In genomic region chr15:79607757-79608156, GRCm38 (mm10) we compare ENCODE assay signal across 8 mouse cellular contexts. TPM values are rescaled to one million over a fixed set of nuclear protein-coding genes. Genes with fewer than 3 reads are reported as not detected.
A peak's percentile ranks its signal among the peaks of the same experiment; 100 is the strongest.
DNase-seq lines count a peak whose midpoint lies in the region; ATAC-seq lines count a peak whose summit lies in the region.

No protein-coding gene starts in this region.

- no peak for DNase-seq in frontal cortex, postnatal 10 days (ENCODE audit: low spot score in 2 of 2)
- DNase-seq in left cerebral cortex, postnatal 25 days (ENCODE audit: low spot score in 2 of 2) = peak; percentile 32 to 70
- DNase-seq in left cerebral cortex, postnatal 36 days (ENCODE audit: low spot score in 2 of 2) = no peak
- DNase-seq in MN1 (ENCODE audit: low spot score) = peak; percentile 34
- DNase-seq in naive thymus-derived CD4-positive, alpha-beta T cell, adult 2 months (ENCODE audit: low read depth) = peak; percentile 24
- DNase-seq in spleen, postnatal 4 days (ENCODE audit: low spot score in 2 of 2) = no peak
- no peak for DNase-seq in cerebellum, adult 8-10 months

- peak; percentile 68; the same call in 1 of the 2 replicates for ATAC-seq in frontal cortex, adult (ENCODE audit: low TSS enrichment)

- intact Hi-C loops in left cerebral cortex, postnatal 25 days (cut with DNase I) = loop anchor here (5.0 kb wide), 2 partner anchors 45 to 100 kb away; partner anchors contain the start of gene Kcnj4
- intact Hi-C loops in left cerebral cortex, postnatal 36 days (cut with DNase I) = loop anchor here (5.0 to 10.0 kb wide), 2 partner anchors 45 to 363 kb away; no protein-coding TSS in a partner anchor

RNA-seq across cellular contexts. Expression of gene Dmc1, which starts 2.8 kb away (rescaled TPM):
- 1 to 10 TPM; 1.2 TPM for total RNA-seq in left cerebral cortex, postnatal 25 days (2021)
- 1 to 10 TPM; 1.3 to 1.4 TPM for total RNA-seq in left cerebral cortex, postnatal 36 days (2021)

RNA-seq across cellular contexts. Expression of gene Fam227a, which starts 51.0 kb away (rescaled TPM):
- total RNA-seq in left cerebral cortex, postnatal 25 days (2021) = 10 to 100 TPM in 1 of 2 experiments, 1 to 10 TPM in 1; 7.7 to 10.9 TPM
- 10 to 100 TPM in 1 of 2 experiments, 1 to 10 TPM in 1; 8.0 to 13.2 TPM for total RNA-seq in left cerebral cortex, postnatal 36 days (2021)

RNA-seq across cellular contexts. Expression of gene Cby1, which starts 51.2 kb away (rescaled TPM):
- 10 to 100 TPM; 51.2 to 53.6 TPM for total RNA-seq in left cerebral cortex, postnatal 25 days (2021)
- 10 to 100 TPM; 43.5 to 56.1 TPM for total RNA-seq in left cerebral cortex, postnatal 36 days (2021)

Comparison
In these comparisons a context has a peak if more than half of its experiments do, and no peak if none do; other contexts are left out.
1. DNase-seq: peak in left cerebral cortex, postnatal 25 days (2 of 2), MN1 (single experiment) and naive thymus-derived CD4-positive, alpha-beta T cell, adult 2 months (single experiment); none in frontal cortex, postnatal 10 days (0 of 2), left cerebral cortex, postnatal 36 days (0 of 2), spleen, postnatal 4 days (0 of 2) and cerebellum, adult 8-10 months (single experiment).